Mouse (Mus musculus) skeletal muscle tissue, postnatal 0 days (tissue): ENCODE results near the gene Ccni. TPM values are rescaled to one million over a fixed set of nuclear protein-coding genes. Genes with fewer than 3 reads are reported as not detected.

Source experiments
- polyA plus RNA-seq: library from polyadenylated mRNA; unstranded; fragments of >200 nt; fragmentation: Nextera tagmentation; extraction: Ambion mirVana; gene quantifications from 2 replicates; pipeline ENCODE4 v1.2.1, GENCODE M21; 2015

The Ccni gene
- polyA plus RNA-seq: 61.9 and 63.2 TPM in 2 replicates

DNA sequence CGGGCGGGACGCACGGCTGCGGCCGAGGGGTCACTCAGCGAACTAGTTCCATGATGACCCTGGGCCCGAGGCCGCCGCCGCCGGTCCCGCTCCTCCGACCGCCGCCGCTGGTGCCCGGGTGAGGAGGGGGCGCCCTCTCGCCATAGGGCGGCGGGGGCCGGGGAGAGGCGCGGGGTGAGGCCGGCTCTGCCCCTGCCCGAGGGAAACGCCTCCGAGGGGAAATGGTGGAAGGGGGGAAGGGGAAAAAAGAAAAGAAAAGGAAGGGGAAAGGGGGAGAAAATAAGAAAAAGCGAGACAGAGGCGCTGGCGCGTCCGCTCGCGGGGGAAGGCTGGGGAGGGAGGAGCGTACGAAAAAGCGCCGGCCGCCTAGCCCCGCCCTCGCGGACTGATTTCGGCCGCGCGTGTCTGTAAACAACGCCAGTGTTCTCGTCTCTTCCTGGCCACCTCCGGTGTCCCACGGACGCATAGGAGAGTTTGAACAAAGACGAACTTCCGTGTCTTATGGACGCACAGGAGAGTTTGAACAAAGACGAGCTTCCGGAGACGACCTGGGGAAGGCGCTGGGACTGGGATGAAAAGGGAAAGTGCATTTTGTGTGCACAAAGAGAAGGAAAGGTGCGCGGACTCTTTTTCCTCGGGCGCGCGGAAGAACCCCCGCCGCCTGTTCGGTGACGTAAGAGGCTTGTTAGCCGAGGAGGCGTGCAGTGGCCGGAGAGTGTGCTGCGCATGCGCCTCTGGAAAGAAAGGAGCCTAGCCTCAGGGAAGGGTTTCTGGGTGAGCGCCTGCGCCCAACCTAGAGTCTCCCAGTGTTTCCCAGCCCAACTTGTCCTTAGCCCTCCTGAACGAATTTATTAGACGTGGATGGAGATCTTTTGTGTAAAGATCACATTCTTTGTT is at the start of gene Ccni, which contains the start of gene 2010109A12Rik:
Gene Ccni, minus strand, starts transcription at position 387 of the 897 bp plus-strand sequence.
Gene 2010109A12Rik, plus strand, starts transcription at position 410 of the 897 bp plus-strand sequence.

Other genes starting within 250 kb of the Ccni start
- gene Sowahb, start 161.5 kb downstream of the Ccni start, polyA plus RNA-seq: 0.06 TPM in 1 of 2 replicates, not detected in the other
- 161 and 176 TPM in 2 replicates for gene Sept11, start 113.1 kb downstream of the Ccni start, polyA plus RNA-seq
- 1.4 and 1.7 TPM in 2 replicates for gene 2010109A12Rik, start within 50 bp of the Ccni start, polyA plus RNA-seq
- gene Ccng2, start 60.8 kb upstream of the Ccni start, polyA plus RNA-seq: 29.6 and 30.7 TPM in 2 replicates